Mouse (Mus musculus): ENCODE measurements around the gene Cwc27. TPM values are rescaled to one million over a fixed set of nuclear protein-coding genes. Genes with fewer than 3 reads are reported as not detected.

The Cwc27 gene
- polyA plus RNA-seq, 1 experiment: 5.1 TPM

DNA sequence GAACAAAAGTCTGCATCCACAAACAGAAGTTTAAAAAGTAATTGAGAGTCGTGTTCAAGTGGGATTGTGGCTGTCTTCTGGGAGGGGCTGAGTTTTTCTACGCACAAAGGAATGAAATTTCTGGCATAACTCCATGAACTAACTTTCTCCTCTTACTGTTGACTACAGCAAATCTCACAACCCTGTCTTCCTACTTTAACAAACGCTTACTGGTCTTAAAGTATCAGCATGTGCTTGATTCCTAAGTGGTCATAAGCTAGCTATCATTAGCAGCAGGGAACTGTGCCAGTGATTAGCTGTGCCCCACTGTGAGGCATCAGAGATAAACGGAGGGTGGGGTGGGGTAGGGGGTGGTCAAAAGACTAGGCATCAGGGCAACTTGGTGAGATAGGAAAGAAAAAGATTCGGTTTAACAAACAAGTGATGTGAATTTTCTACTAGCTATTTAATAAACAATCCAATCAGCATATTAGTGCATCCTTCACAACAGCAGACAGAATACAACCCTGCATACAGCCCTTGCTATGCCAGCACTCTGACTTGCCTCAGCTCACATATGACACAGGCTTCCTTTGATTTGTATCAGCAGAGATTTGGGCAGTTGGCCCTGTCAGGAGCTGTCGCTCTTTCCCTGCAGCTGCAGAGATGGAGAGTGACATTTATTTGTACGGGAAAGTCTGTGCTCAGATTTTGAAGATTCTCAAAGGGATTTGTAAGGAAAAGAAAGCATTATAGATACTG, 184.3 kb downstream of the Cwc27 start:
- TF ChIP-seq FOSL1 (IDR thresholded peaks at IDR 0.05; ENCODE audit: insufficient read depth, low read length, poor library complexity, severe bottlenecking) (no peak), CTCF (IDR thresholded peaks at IDR 0.05; ENCODE audit: control insufficient read depth, insufficient read depth, insufficient read length) (no peak), MYOG (IDR thresholded peaks at IDR 0.05; ENCODE audit: control insufficient read depth, extremely low read depth, insufficient read length) (no peak), USF1 (IDR thresholded peaks at IDR 0.05; ENCODE audit: low read depth) (no peak), CEBPB (IDR thresholded peaks at IDR 0.05; ENCODE audit: low read depth) (no peak), MAX (IDR thresholded peaks at IDR 0.05) (no peak), MYOD1 (IDR thresholded peaks at IDR 0.05; ENCODE audit: control insufficient read depth, insufficient read length, low read depth) (no peak)
- H3ac ChIP-seq (ENCODE audit: control insufficient read depth, insufficient read length, low read depth): no peak overlapping the region
- no peaks in the 10 kb centered on the region for H3K27me3 ChIP-seq (ENCODE audit: control insufficient read depth, insufficient read depth, insufficient read length)
- H3K79me2 ChIP-seq (ENCODE audit: control insufficient read depth, insufficient read depth): no peaks in the 10 kb centered on the region
- H3K79me3 ChIP-seq (ENCODE audit: low read depth): no peaks in the 10 kb centered on the region
- peaks cover 5% of the 10 kb centered on the region for H3K36me3 ChIP-seq (ENCODE audit: control insufficient read depth, insufficient read depth)
- H3K4me3 ChIP-seq (ENCODE audit: insufficient read depth, poor library complexity, severe bottlenecking): no peak overlapping the region

GRCm38 (mm10) chr13:104631621-104632205, 185.2 kb downstream of the Cwc27 start:
- Histone ChIP-seq H3K79me2 (ENCODE audit: control insufficient read depth, insufficient read depth) (no peaks in the 10 kb centered on the region), H3ac (ENCODE audit: control insufficient read depth, insufficient read length, low read depth) (no peak overlapping the region), H3K36me3 (ENCODE audit: control insufficient read depth, insufficient read depth) (peaks cover 5% of the 10 kb centered on the region), H3K79me3 (ENCODE audit: low read depth) (no peaks in the 10 kb centered on the region), H3K4me3 (ENCODE audit: insufficient read depth, poor library complexity, severe bottlenecking) (no peak overlapping the region), H3K27me3 (ENCODE audit: control insufficient read depth, insufficient read depth, insufficient read length) (no peaks in the 10 kb centered on the region)
- TF ChIP-seq MYOD1 (IDR thresholded peaks at IDR 0.05; ENCODE audit: control insufficient read depth, insufficient read length, low read depth) (no peak), MYOG (IDR thresholded peaks at IDR 0.05; ENCODE audit: control insufficient read depth, extremely low read depth, insufficient read length) (no peak), CTCF (IDR thresholded peaks at IDR 0.05; ENCODE audit: control insufficient read depth, insufficient read depth, insufficient read length) (no peak), CEBPB (IDR thresholded peaks at IDR 0.05; ENCODE audit: low read depth) (no peak), FOSL1 (IDR thresholded peaks at IDR 0.05; ENCODE audit: insufficient read depth, low read length, poor library complexity, severe bottlenecking) (no peak), MAX (IDR thresholded peaks at IDR 0.05) (no peak), USF1 (IDR thresholded peaks at IDR 0.05; ENCODE audit: low read depth) (no peak)

GRCm38 (mm10) chr13:104630808-104631207, 186.1 kb downstream of the Cwc27 start:
- TF ChIP-seq USF1 (IDR thresholded peaks at IDR 0.05; ENCODE audit: low read depth) (no peak), FOSL1 (IDR thresholded peaks at IDR 0.05; ENCODE audit: insufficient read depth, low read length, poor library complexity, severe bottlenecking) (no peak), MYOD1 (IDR thresholded peaks at IDR 0.05; ENCODE audit: control insufficient read depth, insufficient read length, low read depth) (no peak), CEBPB (IDR thresholded peaks at IDR 0.05; ENCODE audit: low read depth) (no peak), CTCF (IDR thresholded peaks at IDR 0.05; ENCODE audit: control insufficient read depth, insufficient read depth, insufficient read length) (no peak), MAX (IDR thresholded peaks at IDR 0.05) (no peak), MYOG (IDR thresholded peaks at IDR 0.05; ENCODE audit: control insufficient read depth, extremely low read depth, insufficient read length) (no peak)
- Histone ChIP-seq H3K36me3 (ENCODE audit: control insufficient read depth, insufficient read depth) (peaks cover 5% of the 10 kb centered on the region), H3K27me3 (ENCODE audit: control insufficient read depth, insufficient read depth, insufficient read length) (no peaks in the 10 kb centered on the region), H3ac (ENCODE audit: control insufficient read depth, insufficient read length, low read depth) (no peak overlapping the region), H3K79me3 (ENCODE audit: low read depth) (no peaks in the 10 kb centered on the region), H3K4me3 (ENCODE audit: insufficient read depth, poor library complexity, severe bottlenecking) (no peak overlapping the region), H3K79me2 (ENCODE audit: control insufficient read depth, insufficient read depth) (no peaks in the 10 kb centered on the region)

GRCm38 (mm10) chr13:104629621-104630020, 187.3 kb downstream of the Cwc27 start:
- Histone ChIP-seq H3ac (ENCODE audit: control insufficient read depth, insufficient read length, low read depth) (no peak overlapping the region), H3K36me3 (ENCODE audit: control insufficient read depth, insufficient read depth) (peaks cover 5% of the 10 kb centered on the region), H3K79me2 (ENCODE audit: control insufficient read depth, insufficient read depth) (no peaks in the 10 kb centered on the region), H3K27me3 (ENCODE audit: control insufficient read depth, insufficient read depth, insufficient read length) (no peaks in the 10 kb centered on the region), H3K79me3 (ENCODE audit: low read depth) (no peaks in the 10 kb centered on the region), H3K4me3 (ENCODE audit: insufficient read depth, poor library complexity, severe bottlenecking) (no peak overlapping the region)
- no peak for TF ChIP-seq MYOD1 (IDR thresholded peaks at IDR 0.05; ENCODE audit: control insufficient read depth, insufficient read length, low read depth)
- no peak for TF ChIP-seq MYOG (IDR thresholded peaks at IDR 0.05; ENCODE audit: control insufficient read depth, extremely low read depth, insufficient read length)
- TF ChIP-seq CEBPB (IDR thresholded peaks at IDR 0.05; ENCODE audit: low read depth): no peak
- TF ChIP-seq CTCF (IDR thresholded peaks at IDR 0.05; ENCODE audit: control insufficient read depth, insufficient read depth, insufficient read length): no peak
- no peak for TF ChIP-seq USF1 (IDR thresholded peaks at IDR 0.05; ENCODE audit: low read depth)

- Histone ChIP-seq H3K27me3 (ENCODE audit: control insufficient read depth, insufficient read depth, insufficient read length) (no peaks in the 10 kb centered on the region), H3K79me2 (ENCODE audit: control insufficient read depth, insufficient read depth) (no peaks in the 10 kb centered on the region), H3K79me3 (ENCODE audit: low read depth) (no peaks in the 10 kb centered on the region), H3K36me3 (ENCODE audit: control insufficient read depth, insufficient read depth) (peaks cover 5% of the 10 kb centered on the region), H3K4me3 (ENCODE audit: insufficient read depth, poor library complexity, severe bottlenecking) (no peak overlapping the region), H3ac (ENCODE audit: control insufficient read depth, insufficient read length, low read depth) (no peak overlapping the region)
- TF ChIP-seq MAX (IDR thresholded peaks at IDR 0.05) (no peak), CTCF (IDR thresholded peaks at IDR 0.05; ENCODE audit: control insufficient read depth, insufficient read depth, insufficient read length) (no peak), MYOG (IDR thresholded peaks at IDR 0.05; ENCODE audit: control insufficient read depth, extremely low read depth, insufficient read length) (no peak), CEBPB (IDR thresholded peaks at IDR 0.05; ENCODE audit: low read depth) (no peak), FOSL1 (IDR thresholded peaks at IDR 0.05; ENCODE audit: insufficient read depth, low read length, poor library complexity, severe bottlenecking) (no peak), USF1 (IDR thresholded peaks at IDR 0.05; ENCODE audit: low read depth) (no peak), MYOD1 (IDR thresholded peaks at IDR 0.05; ENCODE audit: control insufficient read depth, insufficient read length, low read depth) (no peak)
Observed at GRCm38 (mm10) chr13:104628019-104628418, 188.9 kb downstream of the Cwc27 start.

All from C2C12 (cell line).